Mouse (Mus musculus) frontal cortex, postnatal 14 days (tissue): ENCODE data around the gene Slc35e2.

ENCODE experiments used
- DNase-seq, 2 experiments: peaks; one replicate each; pipeline ENCODE4 v3.0.0; 2022; ENCODE audit warnings: low spot score in 2 of 2

Slc35e2 gene

GRCm38 (mm10) chr4:155577132-155577531 lies 24.1 kb upstream of the Slc35e2 start:
- DNase-seq = no peak

DNA sequence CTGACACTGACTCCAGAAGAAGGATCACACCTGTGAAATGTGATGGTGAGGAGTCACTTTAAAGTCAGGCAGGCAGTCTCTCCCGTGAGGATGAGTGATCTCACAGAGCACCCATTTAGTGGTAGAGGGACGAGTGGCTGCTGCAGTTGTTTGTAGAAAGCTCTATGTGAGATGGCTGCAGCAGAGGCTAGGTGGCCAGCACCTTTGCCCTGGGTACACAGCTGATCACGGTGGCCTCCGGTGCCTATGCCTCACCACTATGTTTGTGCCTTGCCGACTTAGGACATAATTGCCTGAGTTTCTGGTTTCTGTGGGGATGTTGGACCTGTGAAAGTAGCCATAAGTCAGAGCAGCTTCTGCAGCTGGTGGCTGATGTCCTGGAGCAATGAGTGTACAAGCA lies 23.5 kb upstream of the Slc35e2 start:
- DNase-seq = no peak

- DNase-seq = no peak
Observed at GRCm38 (mm10) chr4:155578336-155579125, 22.7 kb upstream of the Slc35e2 start.

- peak in 1 of 2 experiments; percentile 50 for DNase-seq
Observed at GRCm38 (mm10) chr4:155580420-155580819, 20.8 kb upstream of the Slc35e2 start.

- DNase-seq = no peak
Observed at GRCm38 (mm10) chr4:155582279-155582905, 18.8 kb upstream of the Slc35e2 start.

- no peak for DNase-seq
Observed at GRCm38 (mm10) chr4:155589356-155589755, 11.9 kb upstream of the Slc35e2 start.

- no peak for DNase-seq
Observed at GRCm38 (mm10) chr4:155591012-155591719, 10.1 kb upstream of the Slc35e2 start.

- no peak for DNase-seq
Observed at GRCm38 (mm10) chr4:155593780-155594179, 7.4 kb upstream of the Slc35e2 start.

DNA sequence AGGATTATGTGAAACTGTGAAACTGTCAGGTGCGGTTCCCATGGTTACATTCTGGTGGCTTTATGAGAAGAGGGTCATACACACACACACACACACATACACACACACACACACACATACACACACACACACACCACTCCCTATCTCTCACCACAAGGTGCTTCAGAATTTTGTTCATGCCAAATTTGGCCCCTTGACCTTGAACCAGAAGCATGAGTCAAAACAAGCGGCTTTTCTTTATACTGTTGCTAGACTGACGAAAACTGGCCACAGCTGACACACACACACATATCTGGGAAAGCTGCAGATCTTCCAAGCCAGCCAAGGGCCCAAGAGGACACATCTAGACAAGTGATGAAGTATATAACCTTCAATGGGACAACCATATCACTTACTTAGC lies 5.4 kb upstream of the Slc35e2 start:
- DNase-seq = no peak

GRCm38 (mm10) chr4:155596606-155597005 lies 4.6 kb upstream of the Slc35e2 start:
- DNase-seq = no peak

- no peak for DNase-seq
Observed at GRCm38 (mm10) chr4:155598536-155598935, 2.7 kb upstream of the Slc35e2 start.

DNA sequence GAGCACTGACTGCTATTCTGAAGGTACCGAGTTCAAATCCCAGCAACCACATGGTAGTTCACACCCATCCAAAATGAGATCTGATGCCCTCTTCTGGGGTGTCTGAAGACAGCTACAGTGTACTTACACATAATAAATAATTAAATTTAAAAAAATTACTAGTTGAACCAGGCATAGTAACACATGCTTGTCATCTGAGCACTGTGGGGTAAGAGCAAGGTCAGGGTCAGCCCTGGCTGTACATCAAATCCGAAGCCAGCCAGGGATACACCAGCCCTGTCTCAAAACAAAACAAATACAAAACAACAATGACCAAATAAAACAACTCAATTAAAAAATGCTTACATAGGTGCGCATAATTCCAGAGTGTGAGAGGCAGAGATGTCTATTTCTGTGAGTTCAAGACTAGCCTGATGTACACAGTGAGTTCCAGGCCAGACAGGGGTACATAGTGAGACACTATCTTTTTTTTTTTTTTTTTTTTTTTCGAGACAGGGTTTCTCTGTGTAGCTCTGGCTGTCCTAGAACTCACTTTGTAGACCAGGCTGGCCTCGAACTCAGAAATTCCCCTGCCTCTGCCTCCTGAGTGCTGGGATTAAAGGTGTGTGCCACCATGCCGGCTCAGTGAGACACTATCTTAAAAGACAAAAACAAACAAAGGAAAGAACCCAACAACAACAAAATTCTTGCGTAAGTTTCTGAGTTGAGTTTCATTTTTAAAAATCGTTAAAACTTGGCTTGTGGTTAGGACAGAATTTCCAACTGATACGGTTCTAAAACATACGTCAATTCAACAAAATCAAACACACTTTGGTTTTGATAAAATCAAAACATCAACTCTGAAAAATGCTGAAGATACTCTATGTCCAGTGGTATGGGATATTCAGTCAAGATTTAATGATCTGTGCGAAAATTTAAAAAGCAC lies 1.1 kb upstream of the Slc35e2 start:
- DNase-seq = no peak

- DNase-seq = no peak
Observed at GRCm38 (mm10) chr4:155601997-155602456, 811 bp downstream of the Slc35e2 start.

- no peak for DNase-seq
Observed at GRCm38 (mm10) chr4:155602753-155603152, 1.5 kb downstream of the Slc35e2 start.

DNA sequence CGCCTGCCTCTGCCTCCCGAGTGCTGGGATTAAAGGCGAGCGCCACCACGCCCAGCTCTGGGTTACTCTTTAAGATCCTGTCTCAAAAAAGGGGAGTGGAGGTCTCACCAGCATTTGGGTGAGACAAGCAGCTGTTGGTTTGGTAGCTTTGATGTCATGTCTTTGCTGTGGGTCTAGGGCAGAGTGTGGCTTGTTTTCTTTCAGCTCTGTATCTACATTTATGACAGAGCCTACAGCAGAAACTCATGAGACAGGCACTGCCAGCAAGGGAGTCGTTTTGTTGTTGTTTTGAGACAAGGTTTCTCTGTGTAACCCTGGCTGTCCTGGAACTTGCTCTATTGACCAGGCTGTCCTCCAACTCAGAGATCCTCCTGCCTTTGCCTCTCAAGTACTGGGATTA lies 2.6 kb downstream of the Slc35e2 start:
- no peak for DNase-seq

- no peak for DNase-seq
Observed at GRCm38 (mm10) chr4:155605132-155605531, 3.9 kb downstream of the Slc35e2 start.

GRCm38 (mm10) chr4:155606825-155607224 lies 5.6 kb downstream of the Slc35e2 start:
- DNase-seq = no peak

- no peak for DNase-seq
Observed at GRCm38 (mm10) chr4:155611860-155612259, 10.6 kb downstream of the Slc35e2 start.

GRCm38 (mm10) chr4:155613264-155613663 lies 12.0 kb downstream of the Slc35e2 start:
- no peak for DNase-seq

- no peak for DNase-seq
Observed at GRCm38 (mm10) chr4:155618321-155618720, 17.1 kb downstream of the Slc35e2 start.
